Mouse (Mus musculus) midbrain, embryonic 14.5 days (tissue): ENCODE data around the gene Tubb1. TPM values are rescaled to one million over a fixed set of nuclear protein-coding genes. Genes with fewer than 3 reads are reported as not detected.

Experiments
- ATAC-seq: fragments of 200-750 bp; cut with Nextera tagmentation; 2 replicates; pipeline ENCODE4 v1.8.0; 2017; ENCODE audit warnings: moderate number of reproducible peaks, moderate library complexity; ENCODE audit not compliant: low FRiP score, low TSS enrichment
- DNase-seq: peaks from one replicate; pipeline ENCODE4 v3.0.0-alpha.2; 2015
- H3K27ac ChIP-seq: fragments of 300-500 bp; sonication (generic); replicated peaks from 2 replicates; pipeline ENCODE4 v1.5.1; 2014; ENCODE audit warnings: mild to moderate bottlenecking, low read depth, low read length, moderate library complexity
- H3K27me3 ChIP-seq: fragments of 300-500 bp; sonication (generic); 2 replicates; pipeline ENCODE4 v1.6.1; 2014; ENCODE audit warnings: low read length, control low read depth, mixed read lengths; ENCODE audit not compliant: control insufficient read depth, insufficient read depth
- H3K36me3 ChIP-seq: fragments of 300-500 bp; sonication (generic); 2 replicates; pipeline ENCODE4 v1.6.1; 2014; ENCODE audit warnings: low read length, control low read depth; ENCODE audit not compliant: control insufficient read depth, insufficient read depth
- H3K4me1 ChIP-seq: fragments of 300-500 bp; sonication (generic); 2 replicates; pipeline ENCODE4 v1.6.1; 2014; ENCODE audit warnings: mild to moderate bottlenecking, antibody characterized with exemption, low read length, control low read depth; ENCODE audit not compliant: control insufficient read depth, insufficient read depth
- H3K4me2 ChIP-seq: fragments of 300-500 bp; sonication (generic); 2 replicates; pipeline ENCODE4 v1.6.1; 2014; ENCODE audit warnings: mild to moderate bottlenecking, low read length, moderate library complexity
- H3K4me3 ChIP-seq: fragments of 300-500 bp; sonication (generic); replicated peaks from 2 replicates; pipeline ENCODE4 v1.5.1; 2014; ENCODE audit warnings: low read depth, low read length
- H3K9ac ChIP-seq: fragments of 300-500 bp; sonication (generic); replicated peaks from 2 replicates; pipeline ENCODE4 v1.6.1; 2014; ENCODE audit warnings: mild to moderate bottlenecking, low read length, moderate library complexity
- H3K9me3 ChIP-seq: fragments of 300-500 bp; sonication (generic); 2 replicates; pipeline ENCODE4 v1.6.1; 2016; ENCODE audit warnings: low read length, control low read depth, mixed read lengths; ENCODE audit not compliant: control insufficient read depth
- WGBS: fragments of 180-500 bp; shearing (Covaris S2); extraction: QIAGEN DNeasy Blood & Tissue Kit; methylation state at CpG from one replicate; pipeline ENCODE4 v1.1.7; 2014; 5-methylcytosine and 5-hydroxymethylcytosine counted together
- polyA plus RNA-seq: library from polyadenylated mRNA; unstranded; fragments of >200 nt; fragmentation: Nextera tagmentation; extraction: Ambion mirVana; gene quantifications from 2 replicates; pipeline ENCODE4 v1.2.1, GENCODE M21; 2014

Tubb1 gene
- polyA plus RNA-seq, 1 experiment from 2014 or later, result 0.45 TPM

GRCm38 (mm10) chr2:174428076-174428835 lies 22.2 kb upstream of the Tubb1 start:
- Histone ChIP-seq H3K4me2 (no peak overlapping the region), H3K36me3 (peaks cover 57% of the 10 kb centered on the region), H3K9me3 (no peaks in the 10 kb centered on the region), H3K27me3 (no peaks in the 10 kb centered on the region), H3K4me1 (0 out of 2 replicates have a peak, but pooled peaks cover 4% of the 10 kb centered on the region), H3K9ac (no peak overlapping the region), H3K4me3 (no peak overlapping the region), H3K27ac (0 out of 2 replicates have a peak overlapping the region, but pooled peaks have one; percentile 5)
- DNase-seq, result no peak
- ATAC-seq, result no peak
- 80% methylated on average over 18 of the region's 18 CpGs for WGBS

GRCm38 (mm10) chr2:174428996-174429591 lies 21.4 kb upstream of the Tubb1 start:
- H3K27ac ChIP-seq, result 0 out of 2 replicates have a peak overlapping the region, but pooled peaks have one; percentile 5
- no peak overlapping the region for H3K4me2 ChIP-seq
- ATAC-seq (no peak), DNase-seq (peak; percentile 41)
- H3K9me3 ChIP-seq, result no peaks in the 10 kb centered on the region
- 0 out of 2 replicates have a peak, but pooled peaks cover 4% of the 10 kb centered on the region for H3K4me1 ChIP-seq
- H3K9ac ChIP-seq, result no peak overlapping the region
- WGBS, result 80% methylated on average over 10 of the region's 10 CpGs
- H3K27me3 ChIP-seq, result no peaks in the 10 kb centered on the region
- H3K36me3 ChIP-seq, result peaks cover 49% of the 10 kb centered on the region
- no peak overlapping the region for H3K4me3 ChIP-seq

- Histone ChIP-seq H3K4me3 (no peak overlapping the region), H3K27me3 (no peaks in the 10 kb centered on the region), H3K4me1 (peaks cover 18% of the 10 kb centered on the region), H3K27ac (no peak overlapping the region), H3K9me3 (no peaks in the 10 kb centered on the region), H3K4me2 (no peak overlapping the region), H3K9ac (no peak overlapping the region), H3K36me3 (no peaks in the 10 kb centered on the region)
- 96% methylated on average over 9 of the region's 9 CpGs for WGBS
- DNase-seq (no peak), ATAC-seq (no peak)
Observed at GRCm38 (mm10) chr2:174434943-174435342, 15.6 kb upstream of the Tubb1 start.

GRCm38 (mm10) chr2:174436076-174436701 lies 14.3 kb upstream of the Tubb1 start:
- H3K27me3 ChIP-seq, result no peaks in the 10 kb centered on the region
- WGBS, result 94% methylated on average over 26 of the region's 26 CpGs
- ATAC-seq (no peak), DNase-seq (no peak)
- no peak overlapping the region for H3K9ac ChIP-seq
- no peaks in the 10 kb centered on the region for H3K9me3 ChIP-seq
- no peak overlapping the region for H3K4me2 ChIP-seq
- H3K36me3 ChIP-seq, result no peaks in the 10 kb centered on the region
- H3K4me1 ChIP-seq, result peaks cover 18% of the 10 kb centered on the region
- H3K4me3 ChIP-seq, result no peak overlapping the region
- no peak overlapping the region for H3K27ac ChIP-seq

- Histone ChIP-seq H3K9me3 (no peaks in the 10 kb centered on the region), H3K36me3 (no peaks in the 10 kb centered on the region), H3K4me2 (no peak overlapping the region), H3K27ac (no peak overlapping the region), H3K27me3 (no peaks in the 10 kb centered on the region), H3K4me3 (no peak overlapping the region), H3K4me1 (peaks cover 18% of the 10 kb centered on the region), H3K9ac (no peak overlapping the region)
- 94% methylated on average over 7 of the region's 7 CpGs for WGBS
- DNase-seq (no peak), ATAC-seq (no peak)
Observed at GRCm38 (mm10) chr2:174436916-174437696, 13.4 kb upstream of the Tubb1 start.

GRCm38 (mm10) chr2:174437697-174437982 lies 12.9 kb upstream of the Tubb1 start:
- Histone ChIP-seq H3K36me3 (no peaks in the 10 kb centered on the region), H3K4me1 (peaks cover 18% of the 10 kb centered on the region), H3K4me3 (no peak overlapping the region), H3K27me3 (no peaks in the 10 kb centered on the region), H3K9me3 (no peaks in the 10 kb centered on the region), H3K27ac (no peak overlapping the region), H3K4me2 (peak overlapping the region; percentile 77; the same call in 1 of the 2 replicates), H3K9ac (no peak overlapping the region)
- ATAC-seq (no peak), DNase-seq (no peak)
- 97% methylated on average over 4 of the region's 4 CpGs for WGBS

GRCm38 (mm10) chr2:174438181-174438580 lies 12.3 kb upstream of the Tubb1 start:
- H3K36me3 ChIP-seq, result no peaks in the 10 kb centered on the region
- ATAC-seq (no peak), DNase-seq (peak; percentile 18)
- WGBS, result 63% methylated on average over 11 of the region's 11 CpGs
- H3K27me3 ChIP-seq, result no peaks in the 10 kb centered on the region
- H3K4me1 ChIP-seq, result peaks cover 18% of the 10 kb centered on the region
- no peaks in the 10 kb centered on the region for H3K9me3 ChIP-seq
- peak overlapping the region; percentile 56 for H3K9ac ChIP-seq
- H3K4me2 ChIP-seq, result peak overlapping the region; percentile 77
- peak overlapping the region; percentile 48 for H3K4me3 ChIP-seq
- no peak overlapping the region for H3K27ac ChIP-seq

- WGBS, result 1% methylated on average over 38 of the region's 38 CpGs
- peak within 1 kb of the TSS; percentile 77 for H3K4me2 ChIP-seq
- H3K27ac ChIP-seq, result no peak within 1 kb of the TSS
- H3K27me3 ChIP-seq, result no peaks in the 10 kb centered on the region
- H3K4me1 ChIP-seq, result peaks cover 18% of the 10 kb centered on the region
- DNase-seq (peak; percentile 66), ATAC-seq (peak; percentile 70)
- H3K36me3 ChIP-seq, result no peaks in the 10 kb centered on the region
- H3K4me3 ChIP-seq, result peak within 1 kb of the TSS; percentile 48
- no peaks in the 10 kb centered on the region for H3K9me3 ChIP-seq
- H3K9ac ChIP-seq, result peak within 1 kb of the TSS; percentile 56
Observed at GRCm38 (mm10) chr2:174438737-174439449, 11.6 kb upstream of the Tubb1 start, which contains the start of gene Ctsz. Gene Ctsz, minus strand, starts transcription at chr2:174439039.
